Comparison of ENCODE assay signal across 8 mouse cellular contexts in genomic region chr7:25241062-25241461, GRCm38 (mm10). TPM values are rescaled to one million over a fixed set of nuclear protein-coding genes. Genes with fewer than 3 reads are reported as not detected.
DNase-seq lines count a peak whose midpoint lies in the region; ATAC-seq and TF ChIP-seq lines count a peak whose summit lies in the region.

No protein-coding gene starts in this region.

- DNase-seq in cerebellum, adult 18-20 months: peak; percentile 53 to 54
- DNase-seq in cerebellum, adult 8-10 months: no peak
- peak; percentile 70 for DNase-seq in embryonic facial prominence, embryonic 14.5 days (ENCODE audit: low spot score)
- peak; percentile 73 for DNase-seq in layer of hippocampus, postnatal 36 days
- peak; percentile 67 for DNase-seq in midbrain, postnatal 0 days (ENCODE audit: low spot score)
- DNase-seq in urinary bladder, adult 2 months (ENCODE audit: low spot score): no peak

- peak; percentile 75 for TF ChIP-seq CTCF in C2C12 (IDR thresholded peaks at IDR 0.05; ENCODE audit: control insufficient read depth, insufficient read depth, insufficient read length)
- TF ChIP-seq CTCF in midbrain, postnatal 0 days (IDR thresholded peaks at IDR 0.05): peak; percentile 80

- peaks cover 11% of the 10 kb centered on the region for H3K4me1 ChIP-seq in embryonic facial prominence, embryonic 14.5 days (ENCODE audit: control insufficient read depth, insufficient read depth, low read length)
- H3K4me1 ChIP-seq in heart, embryonic 14.5 days (ENCODE audit: control insufficient read depth in 2 of 2, insufficient read depth in 2 of 2, low read length in 2 of 2): peaks cover 9 to 37% of the 10 kb centered on the region in 2 experiments
- peaks cover 6% of the 10 kb centered on the region; the same call in 1 of the 2 replicates for H3K4me1 ChIP-seq in midbrain, postnatal 0 days (ENCODE audit: insufficient read depth, low read length)

- no peaks in the 10 kb centered on the region for H3K27me3 ChIP-seq in C2C12 (ENCODE audit: control insufficient read depth, insufficient read depth, insufficient read length)
- no peaks in the 10 kb centered on the region for H3K27me3 ChIP-seq in embryonic facial prominence, embryonic 14.5 days (replicated peaks; ENCODE audit: control insufficient read depth, insufficient read depth, low read length)
- no peaks in the 10 kb centered on the region for H3K27me3 ChIP-seq in heart, embryonic 14.5 days (ENCODE audit: control insufficient read depth, insufficient read depth, low read length)
- no peaks in the 10 kb centered on the region for H3K27me3 ChIP-seq in midbrain, postnatal 0 days (ENCODE audit: insufficient read depth, low read length)

- 42% methylated on average over 2 of the region's 2 CpGs for WGBS in embryonic facial prominence, embryonic 14.5 days
- 19% methylated on average over 2 of the region's 2 CpGs for WGBS in heart, embryonic 14.5 days
- 25% methylated on average over 2 of the region's 2 CpGs for WGBS in midbrain, postnatal 0 days

- H3K9ac ChIP-seq in embryonic facial prominence, embryonic 14.5 days (ENCODE audit: low read depth, low read length): 0 out of 2 replicates have a peak overlapping the region, but pooled peaks have one; percentile 16
- no peak overlapping the region for H3K9ac ChIP-seq in heart, embryonic 14.5 days (ENCODE audit: low read length)
- H3K9ac ChIP-seq in midbrain, postnatal 0 days (replicated peaks; ENCODE audit: low read length, poor library complexity, severe bottlenecking): no peak overlapping the region

- peaks cover 24% of the 10 kb centered on the region for H3K79me3 ChIP-seq in C2C12 (ENCODE audit: low read depth)

- no peak for ATAC-seq in embryonic facial prominence, embryonic 14.5 days (ENCODE audit: low read depth)
- ATAC-seq in heart, embryonic 14.5 days (ENCODE audit: insufficient number of reproducible peaks, insufficient read depth, low FRiP score, low read depth): no peak
- ATAC-seq in midbrain, postnatal 0 days (ENCODE audit: low FRiP score): no peak

- peaks cover 28% of the 10 kb centered on the region for H3K36me3 ChIP-seq in C2C12 (ENCODE audit: control insufficient read depth, insufficient read depth)
- H3K36me3 ChIP-seq in embryonic facial prominence, embryonic 14.5 days (ENCODE audit: control insufficient read depth, insufficient read depth, low read length): peaks cover 52% of the 10 kb centered on the region
- peaks cover 53% of the 10 kb centered on the region for H3K36me3 ChIP-seq in heart, embryonic 14.5 days (ENCODE audit: control insufficient read depth, insufficient read depth, low read length)
- no peaks in the 10 kb centered on the region for H3K36me3 ChIP-seq in midbrain, postnatal 0 days (ENCODE audit: insufficient read depth, low read length)

- no peak overlapping the region for H3ac ChIP-seq in C2C12 (ENCODE audit: control insufficient read depth, insufficient read length, low read depth)

- no peaks in the 10 kb centered on the region for H3K9me3 ChIP-seq in embryonic facial prominence, embryonic 14.5 days (ENCODE audit: control insufficient read depth, low read length)
- no peaks in the 10 kb centered on the region for H3K9me3 ChIP-seq in heart, embryonic 14.5 days (ENCODE audit: control insufficient read depth, low read length)
- H3K9me3 ChIP-seq in midbrain, postnatal 0 days (ENCODE audit: low read length): no peaks in the 10 kb centered on the region

- H3K79me2 ChIP-seq in C2C12 (ENCODE audit: control insufficient read depth, insufficient read depth): peaks cover 40% of the 10 kb centered on the region

- 0 out of 2 replicates have a peak overlapping the region, but pooled peaks have one; percentile 29 for H3K27ac ChIP-seq in embryonic facial prominence, embryonic 14.5 days (replicated peaks; ENCODE audit: low read depth, low read length)
- peak overlapping the region; percentile 19 to 42; a peak in 2 of 4 replicates for H3K27ac ChIP-seq in heart, embryonic 14.5 days (replicated peaks in 1 of 2; ENCODE audit: control insufficient read depth in 1 of 2, insufficient read depth in 1 of 2, low read depth in 2 of 2, low read length in 2 of 2)
- no peak overlapping the region for H3K27ac ChIP-seq in midbrain, postnatal 0 days (ENCODE audit: low read depth, low read length)

- H3K4me3 ChIP-seq in C2C12 (ENCODE audit: insufficient read depth, poor library complexity, severe bottlenecking): no peak overlapping the region
- no peak overlapping the region for H3K4me3 ChIP-seq in embryonic facial prominence, embryonic 14.5 days (ENCODE audit: low read depth, low read length)
- no peak overlapping the region for H3K4me3 ChIP-seq in heart, embryonic 14.5 days (ENCODE audit: control insufficient read depth in 1 of 2, insufficient read depth in 1 of 2, low read depth in 1 of 2, low read length in 2 of 2)
- no peak overlapping the region for H3K4me3 ChIP-seq in midbrain, postnatal 0 days (ENCODE audit: low read depth, low read length)

- no peak overlapping the region for H3K4me2 ChIP-seq in embryonic facial prominence, embryonic 14.5 days (ENCODE audit: low read depth, low read length)
- H3K4me2 ChIP-seq in heart, embryonic 14.5 days (ENCODE audit: low read length): no peak overlapping the region
- H3K4me2 ChIP-seq in midbrain, postnatal 0 days (ENCODE audit: low read depth, low read length, poor library complexity, severe bottlenecking): no peak overlapping the region

TF ChIP-seq in C2C12, 6 proteins besides CTCF, POLR2A, EP300 and RAD21:
- TF ChIP-seq FOSL1 (IDR thresholded peaks at IDR 0.05; ENCODE audit: insufficient read depth, low read length, poor library complexity, severe bottlenecking): no peak
- no peak for TF ChIP-seq CEBPB (IDR thresholded peaks at IDR 0.05; ENCODE audit: low read depth)
- no peak for TF ChIP-seq MAX (IDR thresholded peaks at IDR 0.05)
- no peak for TF ChIP-seq USF1 (IDR thresholded peaks at IDR 0.05; ENCODE audit: low read depth)
- TF ChIP-seq MYOG (IDR thresholded peaks at IDR 0.05; ENCODE audit: control insufficient read depth, extremely low read depth, insufficient read length): no peak
- no peak for TF ChIP-seq MYOD1 (IDR thresholded peaks at IDR 0.05; ENCODE audit: control insufficient read depth, insufficient read length, low read depth)

RNA-seq across cellular contexts. Expression of gene Gsk3a, which starts 3.4 kb away (rescaled TPM):
- 87.3 TPM for polyA plus RNA-seq in C2C12 (2012; fragmentation: generic; extraction: Trizol)
- 14.3 and 14.8 TPM in 2 replicates for polyA plus RNA-seq in embryonic facial prominence, embryonic 14.5 days (2014; fragmentation: Nextera tagmentation; extraction: Ambion mirVana)
- 10.0 and 12.2 TPM in 2 replicates for polyA plus RNA-seq in heart, embryonic 14.5 days (2014; fragmentation: Nextera tagmentation; extraction: Ambion mirVana)
- 100 to 1,000 TPM; 195 to 201 TPM for total RNA-seq in layer of hippocampus, postnatal 36 days (2021)
- 155 and 169 TPM in 2 replicates for total RNA-seq in midbrain, postnatal 0 days (2014; rRNA removed)
- polyA plus RNA-seq in midbrain, postnatal 0 days (2015; fragmentation: Nextera tagmentation; extraction: Ambion mirVana): 20.3 and 20.6 TPM in 2 replicates
- 79.0 and 83.3 TPM in 2 replicates for polyA plus RNA-seq in urinary bladder, adult 2 months (2012; rRNA removed)

RNA-seq across cellular contexts. Expression of gene Erf, which starts 9.5 kb away (rescaled TPM):
- polyA plus RNA-seq in C2C12 (2012; fragmentation: generic; extraction: Trizol): 61.8 TPM
- 23.3 and 26.0 TPM in 2 replicates for polyA plus RNA-seq in embryonic facial prominence, embryonic 14.5 days (2014; fragmentation: Nextera tagmentation; extraction: Ambion mirVana)
- 14.4 and 17.4 TPM in 2 replicates for polyA plus RNA-seq in heart, embryonic 14.5 days (2014; fragmentation: Nextera tagmentation; extraction: Ambion mirVana)
- 10 to 100 TPM; 34.3 to 35.4 TPM for total RNA-seq in layer of hippocampus, postnatal 36 days (2021)
- 15.8 TPM in 2 replicates for total RNA-seq in midbrain, postnatal 0 days (2014; rRNA removed)
- polyA plus RNA-seq in midbrain, postnatal 0 days (2015; fragmentation: Nextera tagmentation; extraction: Ambion mirVana): 2.2 and 3.0 TPM in 2 replicates
- polyA plus RNA-seq in urinary bladder, adult 2 months (2012; rRNA removed): 23.6 and 26.8 TPM in 2 replicates

RNA-seq across cellular contexts. Expression of gene Zfp526, which starts 19.8 kb away (rescaled TPM):
- 5.4 TPM for polyA plus RNA-seq in C2C12 (2012; fragmentation: generic; extraction: Trizol)
- 4.1 and 4.4 TPM in 2 replicates for polyA plus RNA-seq in embryonic facial prominence, embryonic 14.5 days (2014; fragmentation: Nextera tagmentation; extraction: Ambion mirVana)
- 2.3 and 2.4 TPM in 2 replicates for polyA plus RNA-seq in heart, embryonic 14.5 days (2014; fragmentation: Nextera tagmentation; extraction: Ambion mirVana)
- 10 to 100 TPM; 11.6 to 12.5 TPM for total RNA-seq in layer of hippocampus, postnatal 36 days (2021)
- total RNA-seq in midbrain, postnatal 0 days (2014; rRNA removed): 8.1 and 9.5 TPM in 2 replicates
- polyA plus RNA-seq in midbrain, postnatal 0 days (2015; fragmentation: Nextera tagmentation; extraction: Ambion mirVana): 0.94 and 1.0 TPM in 2 replicates
- 6.9 and 9.3 TPM in 2 replicates for polyA plus RNA-seq in urinary bladder, adult 2 months (2012; rRNA removed)

RNA-seq across cellular contexts. Expression of gene Dedd2, which starts 20.6 kb away (rescaled TPM):
- 5.3 TPM for polyA plus RNA-seq in C2C12 (2012; fragmentation: generic; extraction: Trizol)
- polyA plus RNA-seq in embryonic facial prominence, embryonic 14.5 days (2014; fragmentation: Nextera tagmentation; extraction: Ambion mirVana): 8.3 and 9.4 TPM in 2 replicates
- polyA plus RNA-seq in heart, embryonic 14.5 days (2014; fragmentation: Nextera tagmentation; extraction: Ambion mirVana): 4.8 and 5.7 TPM in 2 replicates
- 10 to 100 TPM; 26.1 to 28.0 TPM for total RNA-seq in layer of hippocampus, postnatal 36 days (2021)
- 25.9 and 27.8 TPM in 2 replicates for total RNA-seq in midbrain, postnatal 0 days (2014; rRNA removed)
- 17.7 and 18.7 TPM in 2 replicates for polyA plus RNA-seq in midbrain, postnatal 0 days (2015; fragmentation: Nextera tagmentation; extraction: Ambion mirVana)
- polyA plus RNA-seq in urinary bladder, adult 2 months (2012; rRNA removed): 13.8 and 14.2 TPM in 2 replicates

RNA-seq across cellular contexts. Expression of gene Cic, which starts 26.4 kb away (rescaled TPM):
- 79.5 TPM for polyA plus RNA-seq in C2C12 (2012; fragmentation: generic; extraction: Trizol)
- 48.8 and 49.0 TPM in 2 replicates for polyA plus RNA-seq in embryonic facial prominence, embryonic 14.5 days (2014; fragmentation: Nextera tagmentation; extraction: Ambion mirVana)
- 25.4 and 28.4 TPM in 2 replicates for polyA plus RNA-seq in heart, embryonic 14.5 days (2014; fragmentation: Nextera tagmentation; extraction: Ambion mirVana)
- 100 to 1,000 TPM; 173 to 213 TPM for total RNA-seq in layer of hippocampus, postnatal 36 days (2021)
- total RNA-seq in midbrain, postnatal 0 days (2014; rRNA removed): 145 and 146 TPM in 2 replicates
- polyA plus RNA-seq in midbrain, postnatal 0 days (2015; fragmentation: Nextera tagmentation; extraction: Ambion mirVana): 26.8 and 31.9 TPM in 2 replicates
- 30.8 and 58.8 TPM in 2 replicates for polyA plus RNA-seq in urinary bladder, adult 2 months (2012; rRNA removed)

Comparison
In these comparisons a context has a peak if more than half of its experiments do, and no peak if none do; other contexts are left out.
1. DNase-seq: peak in cerebellum, adult 18-20 months (2 of 2), embryonic facial prominence, embryonic 14.5 days (single experiment), layer of hippocampus, postnatal 36 days (2 of 2) and midbrain, postnatal 0 days (single experiment); none in cerebellum, adult 8-10 months (single experiment) and urinary bladder, adult 2 months (single experiment).